Mouse (Mus musculus) lung, embryonic 15.5 days (tissue): ENCODE results near the gene Cemip. TPM values are rescaled to one million over a fixed set of nuclear protein-coding genes. Genes with fewer than 3 reads are reported as not detected.
"Not testable (repeated sequence)": the region's sequence is repeated elsewhere in the genome, so short reads cannot be mapped to it uniquely, and the experiment has no call there.

Source experiments
- ATAC-seq: fragments of 200-750 bp; cut with Nextera tagmentation; 2 replicates; pipeline ENCODE4 v1.8.0; 2017; ENCODE audit warnings: moderate number of reproducible peaks, borderline replicate concordance; ENCODE audit not compliant: low FRiP score, low TSS enrichment; ENCODE audit errors: extremely low read depth
- H3K27ac ChIP-seq: fragments of 300-500 bp; sonication (generic); 2 replicates; pipeline ENCODE4 v1.5.1; 2015; ENCODE audit warnings: moderate library complexity, mild to moderate bottlenecking, inconsistent platforms
- H3K27me3 ChIP-seq: fragments of 300-500 bp; sonication (generic); 2 replicates; pipeline ENCODE4 v1.6.1; 2015; ENCODE audit warnings: inconsistent platforms
- H3K36me3 ChIP-seq: fragments of 300-500 bp; sonication (generic); 2 replicates; pipeline ENCODE4 v1.6.1; 2015; ENCODE audit warnings: inconsistent platforms
- H3K4me1 ChIP-seq: fragments of 300-500 bp; sonication (generic); 2 replicates; pipeline ENCODE4 v1.6.1; 2015; ENCODE audit warnings: inconsistent platforms
- H3K4me2 ChIP-seq: fragments of 300-500 bp; sonication (generic); 2 replicates; pipeline ENCODE4 v1.6.1; 2015; ENCODE audit warnings: inconsistent platforms, mild to moderate bottlenecking, moderate library complexity
- H3K4me3 ChIP-seq: fragments of 300-500 bp; sonication (generic); 2 replicates; pipeline ENCODE4 v1.5.1; 2015; ENCODE audit warnings: mild to moderate bottlenecking, inconsistent platforms
- H3K9ac ChIP-seq: fragments of 300-500 bp; sonication (generic); 2 replicates; pipeline ENCODE4 v1.6.1; 2015; ENCODE audit warnings: inconsistent platforms
- H3K9me3 ChIP-seq: fragments of 300-500 bp; sonication (generic); 2 replicates; pipeline ENCODE4 v1.6.1; 2016; ENCODE audit warnings: inconsistent platforms
- WGBS: fragments of 180-500 bp; shearing (Covaris S2); methylation state at CpG from one replicate; pipeline ENCODE4 v1.1.7; 2015; 5-methylcytosine and 5-hydroxymethylcytosine counted together
- polyA plus RNA-seq: library from polyadenylated mRNA; unstranded; fragments of >200 nt; fragmentation: Nextera tagmentation; extraction: Ambion mirVana; gene quantifications from 2 replicates; pipeline ENCODE4 v1.2.1, GENCODE M21; 2015

Cemip gene
- polyA plus RNA-seq, 1 experiment from 2014 or later, result 1.6 TPM

DNA sequence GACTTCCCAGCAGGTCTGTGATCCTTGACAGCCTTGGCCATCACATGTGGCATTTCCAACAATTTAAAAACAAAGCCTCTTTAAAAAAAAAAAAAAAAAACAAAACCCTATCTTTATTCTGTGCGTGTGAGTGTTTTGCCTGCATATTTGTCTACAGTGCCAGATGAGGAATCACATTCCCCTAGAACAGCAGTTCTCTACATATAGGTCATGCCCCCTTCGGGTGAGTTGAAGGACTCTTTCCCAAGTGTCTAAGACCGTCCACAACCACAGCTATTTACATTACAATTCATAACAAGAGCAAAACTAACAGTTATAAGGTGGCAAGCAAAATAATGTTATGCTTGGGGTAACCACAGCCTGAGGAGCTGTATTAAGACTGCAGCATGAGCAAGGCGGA, 184.9 kb downstream of the Cemip start:
- Histone ChIP-seq H3K4me2 (no peak overlapping the region), H3K27ac (peak overlapping the region; percentile 77), H3K27me3 (no peaks in the 10 kb centered on the region), H3K36me3 (peaks cover 40% of the 10 kb centered on the region), H3K9ac (no peak overlapping the region), H3K9me3 (no peaks in the 10 kb centered on the region), H3K4me1 (peaks cover 33% of the 10 kb centered on the region), H3K4me3 (no peak overlapping the region)
- WGBS, result 36% methylated on average over 4 of the region's 4 CpGs
- peak; percentile 67; the same call in 1 of the 2 replicates for ATAC-seq

DNA sequence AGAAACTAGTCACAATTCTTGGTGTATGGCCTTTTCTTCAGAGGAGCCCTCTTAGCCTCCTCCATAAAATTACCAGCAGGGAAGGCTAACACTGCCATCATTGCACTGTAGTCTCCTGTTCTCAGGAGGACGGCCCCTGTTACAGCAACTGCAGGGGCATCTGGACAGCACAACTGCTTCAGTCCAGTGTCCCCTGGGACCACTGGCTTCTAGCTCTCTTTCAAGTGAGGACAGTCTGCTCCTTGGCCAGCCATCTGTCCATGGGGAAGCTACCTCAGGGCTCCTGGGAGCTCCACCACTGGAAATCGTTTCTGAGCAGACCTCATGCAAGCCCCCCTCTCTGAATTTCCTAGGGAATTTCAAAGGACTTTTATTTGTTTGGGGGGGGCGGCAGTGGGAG, 185.8 kb downstream of the Cemip start:
- no peaks in the 10 kb centered on the region for H3K9me3 ChIP-seq
- peaks cover 33% of the 10 kb centered on the region for H3K4me1 ChIP-seq
- no peak overlapping the region for H3K9ac ChIP-seq
- no peak overlapping the region for H3K27ac ChIP-seq
- H3K4me2 ChIP-seq, result no peak overlapping the region
- peaks cover 49% of the 10 kb centered on the region for H3K36me3 ChIP-seq
- 75% methylated on average over 3 of the region's 3 CpGs for WGBS
- ATAC-seq, result no peak
- no peak overlapping the region for H3K4me3 ChIP-seq
- no peaks in the 10 kb centered on the region for H3K27me3 ChIP-seq

DNA sequence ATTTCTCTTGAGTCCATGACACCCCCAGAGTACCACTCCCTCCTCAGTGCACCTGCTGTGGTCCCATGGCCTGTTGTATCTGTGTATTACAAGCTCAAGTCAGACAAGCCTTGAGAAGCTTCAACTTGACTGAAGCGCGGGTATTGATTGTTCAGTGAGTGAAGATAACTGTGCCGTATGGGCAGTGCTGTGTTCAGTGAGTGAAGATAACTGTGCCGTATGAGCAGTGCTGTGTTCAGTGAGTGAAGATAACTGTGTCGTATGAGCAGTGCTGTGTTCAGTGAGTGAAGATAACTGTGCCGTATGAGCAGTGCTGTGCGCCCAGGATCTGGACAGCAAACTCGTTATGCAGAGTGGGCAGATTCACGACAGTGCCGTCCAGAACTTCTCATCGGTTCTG, 188.0 kb downstream of the Cemip start:
- no peak for ATAC-seq
- Histone ChIP-seq H3K4me2 (no peak overlapping the region), H3K9ac (no peak overlapping the region), H3K27me3 (no peaks in the 10 kb centered on the region), H3K27ac (no peak overlapping the region), H3K4me3 (no peak overlapping the region), H3K36me3 (peaks cover 55% of the 10 kb centered on the region), H3K4me1 (peaks cover 37% of the 10 kb centered on the region), H3K9me3 (no peaks in the 10 kb centered on the region)
- 87% methylated on average over 11 of the region's 11 CpGs for WGBS

DNA sequence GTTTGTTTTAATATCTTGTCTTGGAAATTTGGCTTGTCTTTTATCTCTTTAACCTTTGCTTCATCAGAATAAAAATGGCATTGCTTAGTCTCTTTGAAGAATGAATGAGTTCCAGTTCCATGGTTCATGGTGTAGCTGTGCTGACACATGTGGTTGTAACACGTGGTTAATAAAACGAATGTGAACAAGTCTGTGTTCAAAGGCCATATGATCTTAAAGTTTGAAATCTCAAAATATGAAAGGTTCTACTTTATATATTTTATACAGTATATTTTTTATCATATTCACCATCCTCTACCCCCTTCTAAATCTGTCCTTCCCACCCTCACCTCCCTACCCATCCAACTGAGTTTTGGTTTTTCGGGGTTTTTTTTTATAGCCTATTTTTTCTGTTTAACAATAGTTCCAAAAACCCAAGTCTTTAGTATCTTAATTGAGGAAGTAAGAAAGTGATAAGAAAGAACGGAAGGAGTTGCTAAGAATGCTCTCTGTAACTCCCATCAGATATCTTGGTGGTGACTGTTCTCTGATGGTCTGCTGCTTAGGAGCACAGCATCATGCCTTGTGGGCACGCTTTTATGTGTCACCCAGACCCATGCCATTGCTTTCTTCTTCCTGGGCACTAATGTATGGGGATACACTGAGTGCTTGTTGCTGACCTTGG, 190.1 kb downstream of the Cemip start:
- Histone ChIP-seq H3K4me3 (no peak overlapping the region), H3K4me2 (no peak overlapping the region), H3K27ac (no peak overlapping the region), H3K9ac (no peak overlapping the region), H3K9me3 (no peaks in the 10 kb centered on the region), H3K4me1 (peaks cover 29% of the 10 kb centered on the region), H3K27me3 (no peaks in the 10 kb centered on the region), H3K36me3 (peaks cover 55% of the 10 kb centered on the region)
- no peak for ATAC-seq
- 90% methylated on average over 5 of the region's 5 CpGs for WGBS

DNA sequence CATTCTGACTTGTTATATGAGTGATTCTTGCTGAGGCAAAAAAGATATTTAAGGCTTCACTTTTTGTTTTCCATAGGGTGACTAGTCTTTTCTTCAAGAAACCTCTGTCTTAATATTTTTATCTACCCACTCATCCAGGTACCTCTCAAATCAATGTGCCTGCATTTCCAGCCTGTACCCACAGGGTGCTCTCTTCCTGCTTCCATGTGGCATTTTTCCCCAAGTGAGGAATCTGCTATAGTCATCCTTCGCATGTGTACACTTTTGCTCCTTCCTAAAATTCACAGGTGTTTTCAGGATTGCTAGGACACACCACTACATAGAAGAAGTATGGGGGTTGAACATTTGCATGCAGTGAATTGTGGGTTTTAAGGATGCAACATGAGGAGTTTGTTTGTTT, 192.0 kb downstream of the Cemip start:
- H3K9me3 ChIP-seq, result no peaks in the 10 kb centered on the region
- H3K36me3 ChIP-seq, result peaks cover 41% of the 10 kb centered on the region
- H3K9ac ChIP-seq, result no peak overlapping the region
- H3K27ac ChIP-seq, result no peak overlapping the region
- H3K4me2 ChIP-seq, result peak overlapping the region; percentile 58; the same call in 1 of the 2 replicates
- no peaks in the 10 kb centered on the region for H3K27me3 ChIP-seq
- WGBS, result 95% methylated on average over 1 of the region's 1 CpGs
- H3K4me3 ChIP-seq, result no peak overlapping the region
- H3K4me1 ChIP-seq, result peaks cover 19% of the 10 kb centered on the region
- ATAC-seq, result no peak

DNA sequence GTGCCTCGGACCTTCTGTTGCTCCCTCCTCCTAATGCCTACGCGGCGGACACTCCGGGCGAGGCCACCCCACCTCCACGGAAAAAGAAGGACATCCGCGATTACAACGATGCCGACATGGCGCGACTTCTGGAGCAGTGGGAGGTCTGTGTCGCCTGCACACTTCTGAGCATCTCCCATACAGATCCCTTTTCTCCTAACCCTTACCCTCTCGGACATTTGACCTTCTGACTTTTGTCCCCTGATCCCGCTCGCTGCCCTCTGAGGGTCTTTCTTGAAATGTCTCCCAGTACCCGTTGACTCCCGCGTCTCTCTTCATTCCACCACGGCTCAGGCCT, 194.0 kb downstream of the Cemip start:
- Histone ChIP-seq H3K27me3 (no peaks in the 10 kb centered on the region), H3K4me3 (peak overlapping the region; percentile 55), H3K36me3 (peaks cover 21% of the 10 kb centered on the region), H3K4me1 (peaks cover 19% of the 10 kb centered on the region), H3K9ac (peak overlapping the region; percentile 58), H3K4me2 (peak overlapping the region; percentile 58), H3K27ac (peak overlapping the region; percentile 90), H3K9me3 (no peaks in the 10 kb centered on the region)
- WGBS, result 0% methylated on average over 21 of the region's 21 CpGs
- ATAC-seq, result no peak; the same call in 1 of the 2 replicates

DNA sequence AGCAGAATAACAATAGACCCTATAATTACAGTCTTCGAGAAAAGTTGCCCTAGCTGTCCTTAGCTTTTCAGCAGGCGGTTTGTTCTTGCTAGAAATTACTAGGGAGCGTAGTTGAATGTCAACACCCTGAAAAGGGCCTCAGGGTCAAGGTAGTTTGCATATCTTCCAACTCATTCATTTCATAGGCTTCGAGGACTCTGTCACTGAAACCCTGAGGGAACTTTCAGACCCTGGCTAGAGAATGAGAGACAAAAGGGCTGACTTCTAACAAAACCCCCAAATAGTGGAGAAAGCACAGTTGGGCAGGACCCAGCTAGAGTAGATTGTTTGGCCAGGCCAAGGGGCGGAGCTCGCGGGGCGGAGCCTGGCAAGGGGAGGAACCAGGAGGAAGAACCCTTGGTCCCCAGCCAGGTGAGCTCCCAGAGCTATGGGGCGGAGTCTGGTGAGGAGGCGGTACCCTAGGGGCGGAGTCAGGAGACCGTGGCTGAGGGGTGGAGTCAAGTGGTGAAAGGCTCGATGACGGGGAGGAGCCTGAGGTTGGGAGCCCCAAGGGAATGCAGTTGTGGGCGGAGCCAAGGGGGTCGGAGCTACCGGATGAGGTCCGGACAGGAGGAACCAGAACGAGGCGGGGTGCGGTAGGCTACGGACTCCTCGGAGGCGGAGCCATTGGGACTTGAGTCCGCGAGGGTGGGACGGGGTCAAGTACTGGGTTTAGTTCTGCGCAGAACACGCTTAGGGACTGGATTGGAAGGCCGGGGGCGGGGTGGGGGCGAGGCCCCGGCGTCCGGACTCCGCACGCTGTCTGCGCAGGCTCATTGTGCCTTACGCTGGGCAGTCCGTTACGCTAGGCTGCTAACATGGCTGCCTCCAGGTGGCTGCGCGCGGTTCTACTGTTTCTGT, 194.6 kb downstream of the Cemip start:
- Histone ChIP-seq H3K36me3 (peaks cover 18% of the 10 kb centered on the region), H3K9ac (peak overlapping the region; percentile 58), H3K4me2 (peak overlapping the region; percentile 58), H3K9me3 (no peaks in the 10 kb centered on the region), H3K27ac (peak overlapping the region; percentile 90), H3K4me3 (peak overlapping the region; percentile 55), H3K27me3 (no peaks in the 10 kb centered on the region), H3K4me1 (peaks cover 19% of the 10 kb centered on the region)
- 2% methylated on average over 42 of the region's 44 CpGs for WGBS
- peak; percentile 100 for ATAC-seq

DNA sequence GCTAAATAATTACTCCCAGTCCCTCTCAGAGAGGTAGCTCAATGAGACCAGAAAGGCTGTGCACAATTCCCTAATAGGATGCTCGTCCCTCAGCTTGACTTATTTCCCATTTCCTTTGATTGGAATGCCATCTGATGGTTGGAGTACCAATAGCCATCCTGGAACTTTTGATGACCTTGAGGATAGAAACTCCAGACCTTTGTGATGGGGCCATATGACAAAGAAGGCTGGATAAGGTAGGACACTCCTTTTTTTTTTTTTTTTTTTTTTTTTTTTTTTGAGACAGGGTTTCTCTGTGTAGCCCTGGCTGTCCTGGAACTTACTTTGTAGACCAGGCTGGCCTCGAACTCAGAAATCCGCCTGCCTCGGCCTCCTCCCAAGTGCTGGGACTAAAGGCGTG, 196.4 kb downstream of the Cemip start:
- not testable (repeated sequence) for H3K27ac ChIP-seq, ATAC-seq, H3K9me3 ChIP-seq, H3K27me3 ChIP-seq, H3K36me3 ChIP-seq, H3K4me2 ChIP-seq, H3K4me3 ChIP-seq, H3K9ac ChIP-seq
- peaks cover 24% of the 10 kb centered on the region for H3K4me1 ChIP-seq
- WGBS, result 91% methylated on average over 5 of the region's 5 CpGs

DNA sequence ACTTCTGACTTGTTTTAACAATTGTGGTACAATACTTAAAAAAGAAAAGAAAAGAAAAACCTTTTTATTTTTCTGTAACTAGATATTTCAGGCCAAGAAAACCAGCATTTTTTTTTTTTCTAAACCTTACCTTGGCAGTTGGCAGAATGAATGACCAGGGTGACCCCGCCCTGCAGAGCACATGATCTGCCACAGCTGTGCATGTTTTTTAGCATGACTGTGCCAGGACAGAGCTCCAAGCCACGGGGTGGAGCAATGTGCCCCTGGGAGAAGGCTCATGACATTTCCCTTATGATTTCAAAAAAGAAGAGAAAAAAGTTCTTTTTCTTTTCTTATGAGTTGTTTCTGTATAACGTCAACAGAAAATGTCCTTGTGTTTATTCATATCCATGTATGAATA, 196.9 kb downstream of the Cemip start:
- no peak overlapping the region for H3K4me3 ChIP-seq
- no peak for ATAC-seq
- no peak overlapping the region for H3K9ac ChIP-seq
- H3K9me3 ChIP-seq, result no peaks in the 10 kb centered on the region
- H3K36me3 ChIP-seq, result no peaks in the 10 kb centered on the region
- 47% methylated on average over 3 of the region's 3 CpGs for WGBS
- no peaks in the 10 kb centered on the region for H3K27me3 ChIP-seq
- H3K4me2 ChIP-seq, result no peak overlapping the region
- H3K4me1 ChIP-seq, result peaks cover 27% of the 10 kb centered on the region
- no peak overlapping the region for H3K27ac ChIP-seq

DNA sequence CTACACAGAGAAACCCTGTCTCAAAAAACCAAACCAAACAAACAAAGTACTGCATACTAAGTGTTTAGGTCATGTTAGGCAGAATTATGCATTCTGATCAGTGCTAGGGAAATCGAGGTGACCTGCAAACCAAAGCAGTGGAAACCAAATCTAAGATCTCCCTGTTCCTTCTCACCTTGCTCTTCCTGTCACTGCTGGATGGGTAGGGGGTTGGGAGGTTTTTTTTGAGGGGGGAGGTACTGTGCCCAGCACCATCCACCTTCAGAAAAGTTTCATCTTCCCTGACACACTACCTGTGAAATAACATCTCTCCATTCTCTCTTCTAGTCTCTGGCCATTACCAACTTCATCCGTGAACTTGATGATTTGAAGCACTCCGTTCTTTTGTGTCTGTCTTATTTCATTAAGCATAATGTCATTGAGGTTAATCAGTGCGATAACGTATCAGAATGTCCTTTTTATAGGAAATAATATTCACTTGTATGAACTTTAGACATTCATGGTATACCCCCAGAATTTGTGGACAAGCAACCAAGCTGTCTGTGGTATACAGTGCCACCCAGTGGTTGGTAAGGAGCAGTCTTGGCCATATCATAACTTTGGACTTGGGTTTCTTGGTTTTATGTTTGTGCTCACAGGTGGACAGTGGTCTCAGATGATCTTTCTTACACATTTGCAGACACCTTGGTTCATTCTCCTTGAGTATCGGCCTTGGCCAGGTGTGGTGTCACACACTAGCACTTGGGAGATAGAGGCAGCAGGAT, 199.8 kb downstream of the Cemip start:
- WGBS, result 90% methylated on average over 6 of the region's 6 CpGs
- H3K4me3 ChIP-seq, result no peak overlapping the region
- no peak overlapping the region for H3K9ac ChIP-seq
- no peaks in the 10 kb centered on the region for H3K27me3 ChIP-seq
- H3K4me1 ChIP-seq, result peaks cover 30% of the 10 kb centered on the region
- H3K36me3 ChIP-seq, result peaks cover 4% of the 10 kb centered on the region; the same call in 1 of the 2 replicates
- ATAC-seq, result no peak
- H3K9me3 ChIP-seq, result no peaks in the 10 kb centered on the region
- no peak overlapping the region for H3K4me2 ChIP-seq
- peak overlapping the region; percentile 98; the same call in 1 of the 2 replicates for H3K27ac ChIP-seq

DNA sequence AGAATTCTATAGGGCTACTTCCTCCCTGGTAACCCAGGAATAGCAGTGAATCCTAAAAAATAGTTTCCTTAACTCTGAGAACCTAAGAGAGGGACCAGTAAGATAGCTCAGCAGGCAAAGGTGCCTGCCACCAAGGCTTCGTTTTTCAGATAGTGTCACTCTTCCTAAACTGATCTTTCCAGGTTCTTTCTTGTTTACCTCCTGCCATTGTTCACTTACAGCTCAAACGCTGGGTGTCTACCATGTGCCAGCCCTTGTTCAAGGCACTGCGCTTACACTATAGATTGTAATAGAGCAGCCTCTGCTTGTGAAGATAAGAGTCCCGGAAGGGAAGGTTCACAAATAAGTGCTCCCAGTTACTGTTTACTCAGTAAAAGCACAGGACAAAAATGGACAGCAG, 200.5 kb downstream of the Cemip start:
- ATAC-seq, result no peak
- Histone ChIP-seq H3K9me3 (no peaks in the 10 kb centered on the region), H3K4me1 (peaks cover 34% of the 10 kb centered on the region), H3K4me3 (no peak overlapping the region), H3K4me2 (no peak overlapping the region), H3K27ac (peak overlapping the region; percentile 98), H3K27me3 (no peaks in the 10 kb centered on the region), H3K9ac (no peak overlapping the region), H3K36me3 (peaks cover 5% of the 10 kb centered on the region; the same call in 1 of the 2 replicates)
- WGBS, result 47% methylated on average over 4 of the region's 4 CpGs
